Mouse (Mus musculus): ENCODE results near the gene Csf3. TPM values are rescaled to one million over a fixed set of nuclear protein-coding genes. Genes with fewer than 3 reads are reported as not detected.

The Csf3 gene
- total and polyA plus RNA-seq, 2 experiments from 2014 or later: not detected

DNA sequence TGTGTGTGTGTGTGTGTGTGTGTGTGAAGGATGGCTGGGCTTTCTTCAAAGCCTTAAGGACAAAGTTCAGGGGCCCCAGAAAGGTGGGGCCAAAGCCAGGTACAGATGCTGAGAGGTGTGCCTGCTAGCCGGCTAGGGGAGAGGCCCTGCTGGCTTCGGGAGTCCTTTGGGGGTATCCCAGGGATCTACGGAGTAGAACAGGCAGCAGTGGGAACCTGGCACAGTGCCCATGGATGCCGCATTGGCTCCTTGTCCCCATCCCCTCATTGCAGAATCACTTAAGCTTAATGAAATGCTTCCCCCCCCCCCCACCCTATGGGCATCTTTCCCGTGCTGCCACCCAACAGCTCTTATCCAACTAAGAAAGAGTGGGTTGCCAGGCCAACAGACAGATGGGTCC, 48.7 kb downstream of the Csf3 start:
- H3K27ac ChIP-seq (ENCODE audit: low read depth, low read length): peak overlapping the region; percentile 96
- H3K9me3 ChIP-seq (ENCODE audit: low read length): no peaks in the 10 kb centered on the region
- WGBS: 9% methylated on average over 5 of the region's 5 CpGs
- H3K9ac ChIP-seq (replicated peaks; ENCODE audit: low read length, poor library complexity, severe bottlenecking): peak overlapping the region; percentile 64
- no peak for TF ChIP-seq CTCF (IDR thresholded peaks at IDR 0.05)
- H3K4me1 ChIP-seq (ENCODE audit: insufficient read depth, low read length): peaks cover 64% of the 10 kb centered on the region
- H3K4me3 ChIP-seq (ENCODE audit: low read depth, low read length): peak overlapping the region; percentile 27; the same call in 1 of the 2 replicates
- H3K4me2 ChIP-seq (ENCODE audit: low read depth, low read length, poor library complexity, severe bottlenecking): peak overlapping the region; percentile 94
- DNase-seq (ENCODE audit: low spot score): peak; percentile 79
- H3K27me3 ChIP-seq (ENCODE audit: insufficient read depth, low read length): no peaks in the 10 kb centered on the region
- peaks cover 7% of the 10 kb centered on the region; the same call in 1 of the 2 replicates for H3K36me3 ChIP-seq (ENCODE audit: insufficient read depth, low read length)
- no peak for ATAC-seq (ENCODE audit: low FRiP score)

DNA sequence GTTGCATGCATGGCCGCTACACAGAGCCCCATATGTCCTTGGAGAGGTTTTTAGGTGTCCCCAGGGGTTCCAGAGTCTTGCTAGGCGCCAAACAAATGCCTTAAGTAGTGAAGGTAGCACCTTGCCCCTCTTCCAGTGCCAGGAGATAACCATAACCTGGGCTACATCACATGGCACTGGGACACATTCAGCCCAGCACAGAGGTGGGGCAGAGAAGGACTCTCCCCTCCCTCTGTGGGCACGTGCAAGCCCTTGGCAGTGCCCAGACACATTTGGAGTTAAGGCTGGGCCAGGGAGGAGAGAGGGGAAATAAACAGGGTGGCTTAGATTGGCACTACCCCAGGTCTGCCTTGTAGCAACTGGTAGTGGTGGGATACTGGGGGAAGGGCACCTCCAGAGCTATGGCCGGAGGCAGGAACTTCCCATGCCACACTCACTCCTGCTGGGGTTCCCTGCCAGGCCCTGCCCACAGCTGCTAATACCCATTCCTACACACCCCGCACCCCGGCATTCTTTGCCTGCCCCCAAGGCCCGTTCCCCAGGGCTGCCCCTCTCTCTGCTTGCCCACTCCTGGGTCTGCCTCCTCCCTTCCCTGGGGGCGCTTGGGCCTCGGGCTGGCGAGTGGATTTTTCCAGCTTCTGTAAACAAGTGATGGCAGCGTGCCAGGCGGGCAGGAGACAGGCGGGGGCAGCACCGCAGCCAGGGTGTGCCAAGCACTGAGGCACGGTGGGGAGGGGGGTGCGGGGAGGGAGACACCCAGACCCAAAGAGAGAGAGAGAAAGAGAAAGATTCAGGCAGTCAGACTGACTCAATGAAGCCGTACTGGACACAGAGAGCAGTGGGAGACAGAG, 49.5 kb downstream of the Csf3 start:
- DNase-seq (ENCODE audit: low spot score) (peak; percentile 94), ATAC-seq (ENCODE audit: low FRiP score) (peak; percentile 62)
- Histone ChIP-seq H3K9ac (replicated peaks; ENCODE audit: low read length, poor library complexity, severe bottlenecking) (peak overlapping the region; percentile 64; the same call in 1 of the 2 replicates), H3K27me3 (ENCODE audit: insufficient read depth, low read length) (no peaks in the 10 kb centered on the region), H3K36me3 (ENCODE audit: insufficient read depth, low read length) (peaks cover 10% of the 10 kb centered on the region; the same call in 1 of the 2 replicates), H3K4me3 (ENCODE audit: low read depth, low read length) (no peak overlapping the region), H3K4me2 (ENCODE audit: low read depth, low read length, poor library complexity, severe bottlenecking) (peak overlapping the region; percentile 94), H3K9me3 (ENCODE audit: low read length) (no peaks in the 10 kb centered on the region), H3K27ac (ENCODE audit: low read depth, low read length) (peak overlapping the region; percentile 96), H3K4me1 (ENCODE audit: insufficient read depth, low read length) (peaks cover 57% of the 10 kb centered on the region)
- TF ChIP-seq CTCF (IDR thresholded peaks at IDR 0.05): no peak
- 12% methylated on average over 15 of the region's 17 CpGs for WGBS

DNA sequence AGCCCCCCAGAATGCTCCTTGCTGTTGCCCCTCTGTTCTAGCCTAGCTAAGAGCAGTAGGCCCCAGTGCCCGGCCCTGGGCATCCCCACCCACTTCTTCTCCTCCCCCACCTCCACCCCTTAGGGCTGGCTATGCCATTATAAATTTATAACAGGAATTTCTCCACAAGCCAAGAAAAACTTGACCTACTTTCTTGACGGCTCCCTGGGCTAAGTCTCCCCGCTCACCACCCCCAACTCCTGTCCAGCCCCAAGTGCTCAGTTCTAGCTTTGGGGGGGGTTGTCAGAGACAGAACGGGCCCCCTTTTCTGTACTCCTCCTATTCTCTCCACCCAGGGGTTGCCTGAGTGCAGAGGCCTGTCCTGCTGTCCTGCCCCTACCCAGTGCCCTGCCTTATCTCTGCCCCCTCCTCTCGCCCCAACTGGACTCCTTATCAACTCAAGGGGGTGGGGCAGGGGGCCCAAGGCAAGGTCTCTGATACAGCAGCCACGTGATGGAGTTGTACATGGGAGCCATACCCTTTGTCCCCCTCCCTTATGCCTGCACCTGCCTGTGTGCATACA, 50.2 kb downstream of the Csf3 start:
- H3K4me1 ChIP-seq (ENCODE audit: insufficient read depth, low read length): peaks cover 50% of the 10 kb centered on the region
- no peak overlapping the region for H3K4me3 ChIP-seq (ENCODE audit: low read depth, low read length)
- DNase-seq (ENCODE audit: low spot score): no peak
- peak; percentile 14; the same call in 1 of the 2 replicates for ATAC-seq (ENCODE audit: low FRiP score)
- 14% methylated on average over 6 of the region's 6 CpGs for WGBS
- peak overlapping the region; percentile 94 for H3K4me2 ChIP-seq (ENCODE audit: low read depth, low read length, poor library complexity, severe bottlenecking)
- peak overlapping the region; percentile 96 for H3K27ac ChIP-seq (ENCODE audit: low read depth, low read length)
- H3K9ac ChIP-seq (replicated peaks; ENCODE audit: low read length, poor library complexity, severe bottlenecking): peak overlapping the region; percentile 42; the same call in 1 of the 2 replicates
- H3K36me3 ChIP-seq (ENCODE audit: insufficient read depth, low read length): peaks cover 13% of the 10 kb centered on the region
- H3K9me3 ChIP-seq (ENCODE audit: low read length): no peaks in the 10 kb centered on the region
- no peak for TF ChIP-seq CTCF (IDR thresholded peaks at IDR 0.05)
- H3K27me3 ChIP-seq (ENCODE audit: insufficient read depth, low read length): no peaks in the 10 kb centered on the region

DNA sequence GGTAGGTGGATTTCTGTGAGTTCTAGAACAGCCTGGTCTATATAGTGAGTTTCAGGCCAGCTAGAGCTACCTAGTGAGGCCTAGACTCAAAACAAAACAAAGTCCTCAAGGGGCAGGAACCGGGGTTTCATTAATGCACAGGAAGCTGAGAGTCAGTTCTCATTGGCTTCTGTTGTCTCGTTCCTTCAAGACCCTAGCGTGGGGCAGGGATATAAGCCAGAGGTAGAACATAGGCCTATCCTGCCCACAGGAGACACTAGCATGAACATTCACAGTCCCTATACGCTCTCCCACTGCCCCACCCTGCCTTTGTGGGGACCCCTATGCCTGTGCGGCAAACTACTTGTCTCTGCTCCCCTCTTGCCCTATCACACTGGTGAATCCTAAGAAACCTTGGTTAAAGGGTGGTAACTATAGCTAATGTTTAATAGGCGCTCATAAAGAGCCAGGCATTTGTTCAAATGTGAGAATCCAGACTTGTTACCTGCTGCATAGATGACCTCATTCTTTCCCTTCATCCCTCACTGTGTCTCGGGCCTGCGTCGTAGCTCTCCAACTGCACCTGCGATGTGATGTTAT, 51.6 kb downstream of the Csf3 start:
- ATAC-seq (ENCODE audit: low FRiP score): no peak
- 81% methylated on average over 10 of the region's 10 CpGs for WGBS

More for the DNA sequence above, 51.6 kb downstream of the Csf3 start:
- H3K9me3 ChIP-seq (ENCODE audit: low read length): no peaks in the 10 kb centered on the region
- peaks cover 18% of the 10 kb centered on the region for H3K36me3 ChIP-seq (ENCODE audit: insufficient read depth, low read length)
- H3K9ac ChIP-seq (replicated peaks; ENCODE audit: low read length, poor library complexity, severe bottlenecking): 0 out of 2 replicates have a peak overlapping the region, but pooled peaks have one; percentile 4
- H3K27me3 ChIP-seq (ENCODE audit: insufficient read depth, low read length): no peaks in the 10 kb centered on the region
- DNase-seq (ENCODE audit: low spot score): no peak
- H3K4me2 ChIP-seq (ENCODE audit: low read depth, low read length, poor library complexity, severe bottlenecking): no peak overlapping the region
- no peak overlapping the region for H3K4me3 ChIP-seq (ENCODE audit: low read depth, low read length)
- peak overlapping the region; percentile 74; the same call in 1 of the 2 replicates for H3K27ac ChIP-seq (ENCODE audit: low read depth, low read length)
- H3K4me1 ChIP-seq (ENCODE audit: insufficient read depth, low read length): peaks cover 39% of the 10 kb centered on the region
- TF ChIP-seq CTCF (IDR thresholded peaks at IDR 0.05): no peak

Other genes with a start within 250 kb of the Csf3 start
- 0.05 TPM in 1 of 2 replicates, not detected in the other for gene Ikzf3, start 155.2 kb upstream of the Csf3 start, total RNA-seq (2014; rRNA removed)
- 0.16 TPM in 1 of 2 replicates, not detected in the other for gene Ikzf3, start 155.2 kb upstream of the Csf3 start, polyA plus RNA-seq (2015; fragmentation: Nextera tagmentation; extraction: Ambion mirVana)
- 0.24 TPM in 1 of 2 replicates, not detected in the other for gene Zpbp2, start 150.2 kb upstream of the Csf3 start, total RNA-seq (2014; rRNA removed)
- 0.36 and 0.39 TPM in 2 replicates for gene Zpbp2, start 150.2 kb upstream of the Csf3 start, polyA plus RNA-seq (2015; fragmentation: Nextera tagmentation; extraction: Ambion mirVana)
- gene Ormdl3, start 113.9 kb upstream of the Csf3 start, total RNA-seq (2014; rRNA removed): 104 and 115 TPM in 2 replicates
- 108 and 111 TPM in 2 replicates for gene Ormdl3, start 113.9 kb upstream of the Csf3 start, polyA plus RNA-seq (2015; fragmentation: Nextera tagmentation; extraction: Ambion mirVana)
- gene Lrrc3c, start 103.0 kb upstream of the Csf3 start, total RNA-seq (2014; rRNA removed): not detected in 2 replicates
- not detected in 2 replicates for gene Lrrc3c, start 103.0 kb upstream of the Csf3 start, polyA plus RNA-seq (2015; fragmentation: Nextera tagmentation; extraction: Ambion mirVana)
- gene Gm12355, start 75.6 kb upstream of the Csf3 start, total RNA-seq (2014; rRNA removed): not detected in 2 replicates
- 0.28 and 0.44 TPM in 2 replicates for gene Gm12355, start 75.6 kb upstream of the Csf3 start, polyA plus RNA-seq (2015; fragmentation: Nextera tagmentation; extraction: Ambion mirVana)
- gene Gsdma3, start 74.9 kb upstream of the Csf3 start, total RNA-seq (2014; rRNA removed): not detected in 2 replicates
- gene Gsdma3, start 74.9 kb upstream of the Csf3 start, polyA plus RNA-seq (2015; fragmentation: Nextera tagmentation; extraction: Ambion mirVana): not detected in 2 replicates
- not detected in 2 replicates for gene Gsdma2, start 54.5 kb upstream of the Csf3 start, total RNA-seq (2014; rRNA removed)
- gene Gsdma2, start 54.5 kb upstream of the Csf3 start, polyA plus RNA-seq (2015; fragmentation: Nextera tagmentation; extraction: Ambion mirVana): 0.12 and 0.15 TPM in 2 replicates
- gene Gsdma, start 36.9 kb upstream of the Csf3 start, total RNA-seq (2014; rRNA removed): 0.05 TPM in 1 of 2 replicates, not detected in the other
- 0.11 TPM in 1 of 2 replicates, not detected in the other for gene Gsdma, start 36.9 kb upstream of the Csf3 start, polyA plus RNA-seq (2015; fragmentation: Nextera tagmentation; extraction: Ambion mirVana)
- 114 and 129 TPM in 2 replicates for gene Psmd3, start 18.7 kb upstream of the Csf3 start, total RNA-seq (2014; rRNA removed)
- gene Psmd3, start 18.7 kb upstream of the Csf3 start, polyA plus RNA-seq (2015; fragmentation: Nextera tagmentation; extraction: Ambion mirVana): 182 and 183 TPM in 2 replicates
- gene Med24, start 28.2 kb downstream of the Csf3 start, total RNA-seq (2014; rRNA removed): 66.6 and 81.2 TPM in 2 replicates
- 52.2 and 59.8 TPM in 2 replicates for gene Med24, start 28.2 kb downstream of the Csf3 start, polyA plus RNA-seq (2015; fragmentation: Nextera tagmentation; extraction: Ambion mirVana)
- 774 and 843 TPM in 2 replicates for gene Thra, start 39.4 kb downstream of the Csf3 start, total RNA-seq (2014; rRNA removed)
- gene Thra, start 39.4 kb downstream of the Csf3 start, polyA plus RNA-seq (2015; fragmentation: Nextera tagmentation; extraction: Ambion mirVana): 165 and 182 TPM in 2 replicates
- gene Nr1d1, start 74.1 kb downstream of the Csf3 start, total RNA-seq (2014; rRNA removed): 7.1 and 11.0 TPM in 2 replicates
- gene Nr1d1, start 74.1 kb downstream of the Csf3 start, polyA plus RNA-seq (2015; fragmentation: Nextera tagmentation; extraction: Ambion mirVana): 12.3 and 14.3 TPM in 2 replicates
- gene Msl1, start 94.3 kb downstream of the Csf3 start, total RNA-seq (2014; rRNA removed): 88.3 and 107 TPM in 2 replicates
- gene Msl1, start 94.3 kb downstream of the Csf3 start, polyA plus RNA-seq (2015; fragmentation: Nextera tagmentation; extraction: Ambion mirVana): 22.3 and 25.8 TPM in 2 replicates
- 29.4 and 32.2 TPM in 2 replicates for gene Casc3, start 103.6 kb downstream of the Csf3 start, total RNA-seq (2014; rRNA removed)
- 34.0 and 39.7 TPM in 2 replicates for gene Casc3, start 103.6 kb downstream of the Csf3 start, polyA plus RNA-seq (2015; fragmentation: Nextera tagmentation; extraction: Ambion mirVana)
- gene Rapgefl1, start 135.5 kb downstream of the Csf3 start, total RNA-seq (2014; rRNA removed): 39.0 and 40.8 TPM in 2 replicates
- gene Rapgefl1, start 135.5 kb downstream of the Csf3 start, polyA plus RNA-seq (2015; fragmentation: Nextera tagmentation; extraction: Ambion mirVana): 10.9 and 11.4 TPM in 2 replicates
- 9.2 and 9.8 TPM in 2 replicates for gene Wipf2, start 162.4 kb downstream of the Csf3 start, total RNA-seq (2014; rRNA removed)
- 3.0 and 3.8 TPM in 2 replicates for gene Wipf2, start 162.4 kb downstream of the Csf3 start, polyA plus RNA-seq (2015; fragmentation: Nextera tagmentation; extraction: Ambion mirVana)
- gene Cdc6, start 206.5 kb downstream of the Csf3 start, total RNA-seq (2014; rRNA removed): 0.19 and 0.44 TPM in 2 replicates
- gene Cdc6, start 206.5 kb downstream of the Csf3 start, polyA plus RNA-seq (2015; fragmentation: Nextera tagmentation; extraction: Ambion mirVana): 0.52 and 0.65 TPM in 2 replicates
- 14.3 and 20.4 TPM in 2 replicates for gene Rara, start 226.6 kb downstream of the Csf3 start, total RNA-seq (2014; rRNA removed)
- 8.2 and 8.7 TPM in 2 replicates for gene Rara, start 226.6 kb downstream of the Csf3 start, polyA plus RNA-seq (2015; fragmentation: Nextera tagmentation; extraction: Ambion mirVana)